Mouse (Mus musculus) forebrain, embryonic 14.5 days (tissue): ENCODE measurements around the gene Bet1. TPM values are rescaled to one million over a fixed set of nuclear protein-coding genes. Genes with fewer than 3 reads are reported as not detected.
A peak's percentile ranks its signal among the peaks of the same experiment; 100 is the strongest.

ENCODE experiments used
- ATAC-seq: fragments of 200-750 bp; cut with Nextera tagmentation; 2 replicates; pipeline ENCODE4 v1.8.0; 2017; ENCODE audit warnings: mild to moderate bottlenecking, moderate library complexity
- DNase-seq: peaks from one replicate; pipeline ENCODE4 v3.0.0-alpha.2; 2015; ENCODE audit warnings: low spot score
- H3K27ac ChIP-seq: fragments of 300-500 bp; sonication (generic); 2 replicates; pipeline ENCODE4 v1.5.1; 2014; ENCODE audit warnings: low read depth, mild to moderate bottlenecking, control low read depth, low read length, moderate library complexity
- H3K27me3 ChIP-seq: fragments of 300-500 bp; sonication (generic); replicated peaks from 2 replicates; pipeline ENCODE4 v1.6.1; 2014; ENCODE audit warnings: low read length, control low read depth, mixed read lengths; ENCODE audit not compliant: control insufficient read depth, insufficient read depth
- H3K36me3 ChIP-seq: fragments of 300-500 bp; sonication (generic); 2 replicates; pipeline ENCODE4 v1.6.1; 2014; ENCODE audit warnings: low read length, control low read depth; ENCODE audit not compliant: control insufficient read depth, insufficient read depth
- H3K4me1 ChIP-seq: fragments of 300-500 bp; sonication (generic); 2 replicates; pipeline ENCODE4 v1.6.1; 2014; ENCODE audit warnings: antibody characterized with exemption, low read length, control low read depth; ENCODE audit not compliant: control insufficient read depth, insufficient read depth
- H3K4me2 ChIP-seq: fragments of 300-500 bp; sonication (generic); 2 replicates; pipeline ENCODE4 v1.6.1; 2014; ENCODE audit warnings: mild to moderate bottlenecking, control low read depth, low read length
- H3K4me3 ChIP-seq: fragments of 300-500 bp; sonication (generic); 2 replicates; pipeline ENCODE4 v1.5.1; 2014; ENCODE audit warnings: low read depth, low read length, control low read depth
- H3K9ac ChIP-seq: fragments of 300-500 bp; sonication (generic); 2 replicates; pipeline ENCODE4 v1.6.1; 2014; ENCODE audit warnings: mild to moderate bottlenecking, low read length, control low read depth, moderate library complexity
- H3K9me3 ChIP-seq: fragments of 300-500 bp; sonication (generic); replicated peaks from 2 replicates; pipeline ENCODE4 v1.6.1; 2016; ENCODE audit warnings: low read length, control low read depth, mixed read lengths; ENCODE audit not compliant: control insufficient read depth
- WGBS: fragments of 180-500 bp; shearing (Covaris S2); extraction: QIAGEN DNeasy Blood & Tissue Kit; methylation state at CpG from one replicate; pipeline ENCODE4 v1.1.7; 2014; 5-methylcytosine and 5-hydroxymethylcytosine counted together
- polyA plus RNA-seq: library from polyadenylated mRNA; unstranded; fragments of >200 nt; fragmentation: Nextera tagmentation; extraction: Ambion mirVana; gene quantifications from 2 replicates; pipeline ENCODE4 v1.2.1, GENCODE M21; 2014

Bet1 gene
- 38.0 and 40.3 TPM in 2 replicates for polyA plus RNA-seq

DNA sequence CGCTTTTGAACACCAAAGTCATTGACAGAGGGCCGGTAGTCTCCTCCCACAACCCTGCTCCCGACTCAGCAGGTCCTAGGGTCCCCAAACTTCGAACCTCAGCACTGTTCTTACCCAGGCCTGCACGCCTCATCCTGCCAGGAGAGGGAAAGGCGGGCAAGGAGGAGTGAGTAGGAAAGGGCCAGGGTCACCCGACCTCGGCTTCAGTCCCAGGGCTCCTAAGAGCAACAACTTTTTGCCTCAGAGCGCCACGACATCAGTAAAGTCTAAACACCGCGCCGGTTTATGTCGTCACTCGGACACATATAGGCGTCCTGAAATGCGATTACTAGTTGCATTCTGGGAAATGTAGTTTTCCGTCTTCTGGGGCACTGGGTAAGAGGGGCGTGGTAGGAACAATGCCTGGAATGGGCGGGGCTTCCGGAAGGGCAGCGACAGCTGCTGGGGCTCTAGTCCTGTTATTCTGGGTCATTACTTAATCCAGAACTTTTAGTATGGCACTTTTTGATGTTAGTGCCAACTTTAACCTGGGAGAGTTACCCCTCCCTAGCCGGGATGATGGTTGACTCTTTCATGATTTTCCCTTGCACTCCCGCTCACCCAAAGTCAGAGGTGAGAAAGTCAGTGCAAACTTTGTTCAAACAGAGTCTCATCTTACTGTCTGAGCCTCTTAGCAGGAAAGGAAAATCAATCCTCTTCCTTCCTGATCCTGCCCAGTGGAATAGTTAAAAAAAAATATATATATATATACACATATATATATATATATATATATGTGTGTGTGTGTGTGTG lies at the start of gene Bet1:
Bet1 (minus strand) TSS at position 310 of the 792 bp plus-strand sequence.
- H3K9ac ChIP-seq: peak within 1 kb of the TSS; percentile 71
- no peak within 1 kb of the TSS for H3K27ac ChIP-seq
- H3K4me2 ChIP-seq: peak within 1 kb of the TSS; percentile 63
- 1% methylated on average over 24 of the region's 24 CpGs for WGBS
- H3K4me3 ChIP-seq: peak within 1 kb of the TSS; percentile 60
- H3K4me1 ChIP-seq: peaks cover 5% of the 10 kb centered on the region
- DNase-seq: peak; percentile 99
- H3K36me3 ChIP-seq: no peaks in the 10 kb centered on the region
- H3K9me3 ChIP-seq: no peaks in the 10 kb centered on the region
- no peaks in the 10 kb centered on the region for H3K27me3 ChIP-seq
- peak; percentile 100 for ATAC-seq

DNA sequence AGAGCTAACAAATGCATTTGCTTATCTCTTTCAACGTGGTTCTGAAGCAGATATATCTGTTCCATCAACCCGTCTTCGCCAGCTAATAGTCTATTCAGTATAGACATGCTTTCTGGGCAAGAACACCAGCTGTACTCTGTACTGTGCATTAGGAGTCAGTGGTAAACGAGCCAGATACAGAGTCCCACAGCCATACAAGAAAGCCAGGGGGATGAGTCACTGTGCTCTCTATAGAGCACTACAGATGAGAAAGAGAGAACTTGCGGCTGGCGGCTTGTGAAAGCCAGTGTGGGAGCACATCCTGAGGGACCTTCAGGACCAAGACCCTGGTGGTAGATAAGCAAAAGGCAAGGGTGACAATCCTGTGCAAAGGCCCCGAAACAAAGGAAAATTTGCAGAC lies 45.5 kb upstream of the Bet1 start:
- WGBS: 70% methylated on average over 7 of the region's 7 CpGs
- H3K36me3 ChIP-seq: no peaks in the 10 kb centered on the region
- no peak overlapping the region for H3K27ac ChIP-seq
- H3K27me3 ChIP-seq: no peaks in the 10 kb centered on the region
- H3K4me2 ChIP-seq: no peak overlapping the region
- DNase-seq: no peak
- no peaks in the 10 kb centered on the region for H3K9me3 ChIP-seq
- no peak for ATAC-seq
- H3K4me1 ChIP-seq: no peaks in the 10 kb centered on the region
- H3K9ac ChIP-seq: no peak overlapping the region
- H3K4me3 ChIP-seq: no peak overlapping the region

DNA sequence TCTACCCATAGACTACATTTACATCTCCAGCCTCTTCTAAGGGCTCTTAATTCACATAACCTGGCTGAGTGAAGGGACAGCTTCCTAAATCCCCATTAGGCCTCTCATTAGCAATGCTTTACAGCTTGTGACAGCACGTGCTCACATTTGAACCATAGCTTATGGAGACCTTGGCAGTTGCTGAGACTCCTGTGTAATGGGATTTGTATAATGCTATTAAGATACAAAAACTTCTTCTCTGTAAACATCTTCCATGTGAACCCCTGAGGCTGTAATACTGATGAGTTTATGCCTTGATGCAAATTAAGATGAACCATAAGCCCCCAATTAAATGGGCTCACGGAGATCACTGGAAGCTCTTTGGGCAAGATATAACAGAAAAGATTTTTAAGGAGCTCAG lies 44.4 kb upstream of the Bet1 start:
- H3K9ac ChIP-seq: no peak overlapping the region
- no peak overlapping the region for H3K4me3 ChIP-seq
- WGBS: 22% methylated on average over 2 of the region's 2 CpGs
- H3K27ac ChIP-seq: no peak overlapping the region
- ATAC-seq: no peak
- no peaks in the 10 kb centered on the region for H3K36me3 ChIP-seq
- H3K4me2 ChIP-seq: no peak overlapping the region
- H3K9me3 ChIP-seq: no peaks in the 10 kb centered on the region
- DNase-seq: peak; percentile 4
- no peaks in the 10 kb centered on the region for H3K4me1 ChIP-seq
- H3K27me3 ChIP-seq: no peaks in the 10 kb centered on the region

DNA sequence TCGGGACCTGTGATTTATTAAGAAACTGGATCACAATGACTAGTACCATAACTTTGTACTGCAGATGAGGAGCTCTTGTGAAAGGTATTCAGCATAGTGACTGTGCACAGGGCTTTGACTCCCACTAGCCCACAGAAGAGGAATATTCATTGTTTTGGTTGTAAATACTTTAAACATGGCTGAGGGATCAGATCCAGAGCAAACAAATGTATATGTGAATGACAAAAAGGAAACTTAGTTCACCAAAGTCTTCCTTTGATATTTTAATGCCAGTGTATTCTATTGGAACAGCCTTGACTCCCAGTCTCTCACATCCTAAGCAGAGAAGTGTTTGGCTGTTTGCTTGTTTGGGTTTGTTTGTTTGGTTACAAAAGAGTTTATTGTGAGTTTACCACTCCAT lies 31.8 kb upstream of the Bet1 start:
- Histone ChIP-seq H3K36me3 (no peaks in the 10 kb centered on the region), H3K9ac (no peak overlapping the region), H3K4me2 (no peak overlapping the region), H3K27ac (no peak overlapping the region), H3K27me3 (no peaks in the 10 kb centered on the region), H3K4me3 (no peak overlapping the region), H3K9me3 (no peaks in the 10 kb centered on the region), H3K4me1 (no peaks in the 10 kb centered on the region)
- WGBS: 87% methylated on average over 1 of the region's 1 CpGs
- ATAC-seq (no peak), DNase-seq (no peak)

DNA sequence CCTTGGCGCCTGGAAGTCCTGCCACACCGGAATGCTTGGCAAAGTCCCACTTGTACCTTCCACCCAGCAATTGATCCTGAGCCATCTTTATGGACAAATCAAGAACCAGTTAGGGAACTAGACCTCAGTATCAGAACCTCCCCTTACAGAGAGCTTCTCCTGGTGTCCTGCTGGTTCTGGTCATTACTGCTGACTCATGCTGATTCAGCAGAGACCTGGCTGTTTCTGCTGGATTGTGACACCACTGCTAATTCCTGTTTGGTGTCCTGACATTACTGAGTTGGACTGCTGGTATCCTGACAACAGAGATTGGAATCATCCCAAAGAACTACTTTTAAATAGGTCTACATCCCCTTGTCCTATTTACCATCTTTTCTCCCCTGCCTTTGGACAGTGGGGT lies 3.7 kb upstream of the Bet1 start:
- no peaks in the 10 kb centered on the region for H3K27me3 ChIP-seq
- H3K4me2 ChIP-seq: no peak overlapping the region
- 84% methylated on average over 2 of the region's 2 CpGs for WGBS
- ATAC-seq (no peak), DNase-seq (no peak)
- H3K9me3 ChIP-seq: no peaks in the 10 kb centered on the region
- H3K36me3 ChIP-seq: no peaks in the 10 kb centered on the region
- no peak overlapping the region for H3K4me3 ChIP-seq
- no peak overlapping the region for H3K9ac ChIP-seq
- H3K4me1 ChIP-seq: peaks cover 5% of the 10 kb centered on the region
- no peak overlapping the region for H3K27ac ChIP-seq

DNA sequence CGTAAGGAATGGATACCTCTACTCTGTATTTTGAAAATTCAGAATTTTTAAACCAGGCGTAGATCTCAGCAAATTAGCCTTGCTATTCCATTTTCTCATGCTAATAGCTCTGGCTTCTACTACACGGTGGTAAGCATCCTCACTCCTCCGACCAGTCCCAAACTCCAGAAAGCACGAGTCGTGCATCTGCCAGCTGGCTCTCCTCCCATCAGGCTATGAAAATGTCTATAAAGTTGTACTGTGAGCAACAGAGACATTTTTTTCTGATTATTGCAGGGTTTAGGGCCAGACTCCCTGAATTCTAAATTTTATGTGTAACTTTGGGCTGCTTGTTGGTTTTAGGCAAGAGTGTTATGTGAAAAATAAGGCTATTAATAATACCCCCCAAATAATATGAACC lies 14.5 kb downstream of the Bet1 start:
- Histone ChIP-seq H3K4me2 (no peak overlapping the region), H3K27ac (no peak overlapping the region), H3K9ac (no peak overlapping the region), H3K4me1 (no peaks in the 10 kb centered on the region), H3K27me3 (no peaks in the 10 kb centered on the region), H3K9me3 (no peaks in the 10 kb centered on the region), H3K4me3 (no peak overlapping the region), H3K36me3 (no peaks in the 10 kb centered on the region)
- ATAC-seq (no peak), DNase-seq (no peak)
- whole genome bisulfite sequencing: 87% methylated on average over 6 of the region's 6 CpGs

DNA sequence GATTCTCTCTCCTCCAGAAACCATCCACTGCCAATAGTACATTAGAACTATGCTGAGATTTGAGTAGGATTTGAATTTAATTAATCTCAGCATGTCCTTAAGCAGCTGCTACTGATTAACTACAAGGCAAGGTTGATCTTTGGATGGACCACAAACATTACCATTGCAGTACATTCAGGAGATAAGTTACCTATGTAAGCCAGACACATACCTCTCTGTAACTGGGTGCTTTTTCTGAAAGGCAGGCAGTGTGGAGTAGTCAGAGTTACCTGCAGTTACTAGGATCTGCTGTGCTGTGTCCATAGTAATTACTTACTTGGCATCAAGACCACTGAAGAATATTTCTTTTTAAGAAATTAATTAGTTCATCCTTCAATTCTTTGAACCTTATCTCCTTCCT lies 17.1 kb downstream of the Bet1 start:
- Histone ChIP-seq H3K4me1 (no peaks in the 10 kb centered on the region), H3K4me2 (no peak overlapping the region), H3K9me3 (no peaks in the 10 kb centered on the region), H3K9ac (no peak overlapping the region), H3K4me3 (no peak overlapping the region), H3K36me3 (no peaks in the 10 kb centered on the region), H3K27me3 (no peaks in the 10 kb centered on the region), H3K27ac (no peak overlapping the region)
- no peak for DNase-seq
- ATAC-seq: no peak

DNA sequence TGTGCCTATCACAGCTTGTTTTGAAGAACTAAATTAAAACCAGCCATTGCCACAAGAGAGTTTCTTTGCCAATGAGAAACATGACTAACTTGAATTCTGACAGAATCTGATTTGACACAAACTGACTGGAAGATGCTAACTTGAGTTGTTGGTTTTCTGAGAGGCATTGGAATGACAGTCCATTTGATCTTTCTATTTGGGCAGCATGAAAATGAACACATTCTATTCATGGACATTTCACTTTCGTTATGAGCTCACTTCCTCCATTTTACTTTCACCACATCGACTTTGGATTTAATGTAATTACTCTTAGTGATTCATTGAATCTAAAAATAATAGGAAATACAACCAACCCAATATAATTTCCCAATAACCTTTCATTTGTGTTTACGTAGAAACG lies 32.4 kb downstream of the Bet1 start:
- Histone ChIP-seq H3K36me3 (no peaks in the 10 kb centered on the region), H3K4me3 (no peak overlapping the region), H3K9ac (no peak overlapping the region), H3K27ac (no peak overlapping the region), H3K4me2 (no peak overlapping the region), H3K4me1 (no peaks in the 10 kb centered on the region), H3K9me3 (no peaks in the 10 kb centered on the region), H3K27me3 (no peaks in the 10 kb centered on the region)
- whole genome bisulfite sequencing: 87% methylated on average over 4 of the region's 4 CpGs
- DNase-seq (no peak), ATAC-seq (no peak)

DNA sequence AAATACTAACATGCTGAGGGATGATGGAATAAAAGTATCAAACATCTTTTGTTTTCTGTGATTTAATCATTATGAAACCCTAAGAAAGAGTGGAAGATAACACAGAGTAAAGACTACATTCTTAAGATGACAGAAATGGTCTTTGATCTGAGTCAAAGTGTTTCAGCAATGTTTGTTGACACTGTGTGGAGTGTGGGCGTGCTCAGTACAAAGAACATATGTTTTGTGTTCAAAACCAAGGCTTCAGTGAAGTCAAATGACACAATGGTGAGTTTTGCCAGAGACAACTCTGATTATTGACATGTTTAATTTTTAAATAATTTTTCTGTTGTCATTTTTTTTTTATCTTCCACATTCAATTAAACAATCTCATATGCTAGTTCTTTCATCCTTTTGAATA lies 33.9 kb downstream of the Bet1 start:
- no peaks in the 10 kb centered on the region for H3K4me1 ChIP-seq
- H3K4me3 ChIP-seq: no peak overlapping the region
- no peak overlapping the region for H3K4me2 ChIP-seq
- H3K36me3 ChIP-seq: no peaks in the 10 kb centered on the region
- DNase-seq (no peak), ATAC-seq (no peak)
- WGBS: 72% methylated on average over 1 of the region's 1 CpGs
- H3K9me3 ChIP-seq: no peaks in the 10 kb centered on the region
- H3K9ac ChIP-seq: no peak overlapping the region
- H3K27me3 ChIP-seq: no peaks in the 10 kb centered on the region
- H3K27ac ChIP-seq: no peak overlapping the region
